Mouse (Mus musculus) kidney, adult 8-10 months (tissue): ENCODE measurements around the gene Runx1.

Source experiments
- DNase-seq, 2 experiments: peaks; one replicate each; pipeline ENCODE4 v3.0.0; 2022

The Runx1 gene

DNA sequence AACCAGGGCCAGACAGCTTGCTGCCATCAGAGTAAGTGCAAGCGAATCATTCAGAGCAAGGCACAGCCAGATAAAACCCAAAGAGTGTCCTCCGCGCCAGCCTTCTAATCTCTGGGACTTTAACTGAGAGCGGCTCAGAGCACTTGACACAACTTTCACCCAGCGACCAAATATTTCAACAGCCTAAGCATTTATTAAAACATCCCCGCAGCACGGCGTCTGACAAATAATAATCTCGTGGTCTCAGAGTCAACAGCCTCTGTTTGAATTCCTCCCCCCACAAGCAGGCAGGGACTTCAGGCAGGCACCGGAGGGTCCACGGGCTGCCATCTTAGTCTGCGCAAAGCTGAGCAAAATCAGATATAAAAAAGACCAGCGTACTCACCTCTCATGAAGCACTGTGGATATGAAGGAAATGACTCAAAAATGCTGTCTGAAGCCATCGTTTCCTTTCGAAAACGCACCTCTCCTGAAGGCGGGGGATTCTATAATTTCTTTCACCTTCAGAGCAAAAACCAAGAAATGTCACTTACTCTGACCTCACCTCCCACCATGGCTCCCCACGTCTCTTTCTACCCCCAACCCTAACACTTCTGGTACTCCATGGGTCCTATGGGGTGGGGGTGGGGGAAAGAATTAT, 625 bp downstream of the Runx1 start:
- no peak for DNase-seq

- DNase-seq, result no peak
Measured at GRCm38 (mm10) chr16:92824723-92825203, 1.2 kb downstream of the Runx1 start.

GRCm38 (mm10) chr16:92824003-92824722, 1.8 kb downstream of the Runx1 start:
- DNase-seq, result no peak

DNA sequence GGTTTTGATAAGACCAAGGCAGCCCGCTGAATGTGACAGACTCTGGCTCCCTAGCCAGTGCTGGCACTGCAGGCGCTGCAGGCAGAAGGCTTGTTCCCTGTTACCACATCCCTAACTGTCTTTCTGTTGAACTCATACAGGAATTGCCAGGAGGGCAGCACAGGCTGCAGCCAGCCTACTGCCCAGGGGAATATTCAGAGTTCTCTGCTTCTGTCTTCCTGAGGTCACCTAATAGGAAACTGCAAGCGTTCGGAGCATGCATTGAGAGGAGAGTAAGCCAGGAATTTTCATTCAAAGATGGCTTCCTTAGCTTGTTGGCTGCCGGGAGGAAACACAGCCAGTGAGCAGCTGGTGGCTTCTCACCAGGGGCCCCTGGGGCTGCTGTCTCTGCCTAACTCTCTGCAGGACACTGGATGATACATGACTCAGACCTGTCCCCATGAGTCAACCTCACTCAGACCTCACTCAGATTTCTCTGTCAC, 2.5 kb downstream of the Runx1 start:
- no peak for DNase-seq

- no peak for DNase-seq
Measured at GRCm38 (mm10) chr16:92822676-92823075, 3.3 kb downstream of the Runx1 start.

- DNase-seq, result no peak
Measured at GRCm38 (mm10) chr16:92821938-92822629, 3.9 kb downstream of the Runx1 start.

- DNase-seq, result no peak
Measured at GRCm38 (mm10) chr16:92821596-92821937, 4.4 kb downstream of the Runx1 start.

GRCm38 (mm10) chr16:92820451-92820850, 5.5 kb downstream of the Runx1 start:
- no peak for DNase-seq

- DNase-seq, result no peak
Measured at GRCm38 (mm10) chr16:92818480-92819269, 7.3 kb downstream of the Runx1 start.

- no peak for DNase-seq
Measured at GRCm38 (mm10) chr16:92816092-92816491, 9.9 kb downstream of the Runx1 start.

GRCm38 (mm10) chr16:92815195-92815527, 10.8 kb downstream of the Runx1 start:
- no peak for DNase-seq

DNA sequence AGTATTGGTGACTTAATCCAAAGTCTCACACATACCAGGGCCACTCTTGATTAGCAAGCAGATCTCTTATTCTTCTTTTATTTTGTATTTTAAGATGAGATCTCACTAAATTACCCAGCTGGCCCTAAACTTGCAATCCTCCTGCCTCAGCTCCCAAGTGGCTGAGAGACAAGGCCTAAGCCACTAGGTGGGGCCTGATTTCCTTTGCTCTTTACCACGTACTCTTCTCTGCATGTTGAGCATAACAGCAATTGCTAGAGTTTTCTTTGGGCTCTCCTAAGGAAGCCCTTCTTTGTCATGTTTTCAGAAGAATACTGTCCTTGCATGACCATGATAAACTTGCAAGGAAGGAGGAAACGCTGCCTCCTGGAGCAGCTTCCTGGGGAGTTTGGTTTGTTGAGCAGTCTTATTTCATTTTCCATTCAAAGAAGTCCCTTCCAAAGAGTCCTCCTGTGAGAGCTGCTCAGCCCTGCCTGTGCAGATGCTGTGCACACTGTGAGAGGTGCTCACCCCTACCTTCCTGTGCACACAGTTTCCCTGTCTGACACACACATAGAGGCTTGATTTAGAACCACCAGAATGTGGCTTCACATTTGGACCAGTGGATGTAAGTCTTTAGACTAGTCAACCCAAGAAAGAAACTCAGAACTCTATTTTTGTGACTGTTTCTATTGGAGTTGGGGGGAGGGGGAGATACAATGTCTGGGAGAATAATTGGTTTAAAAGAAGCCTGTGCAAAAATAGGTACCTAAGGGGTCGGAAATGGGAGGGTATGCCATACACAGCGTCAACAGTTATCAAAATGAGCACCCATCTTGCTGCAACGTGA, 11.4 kb downstream of the Runx1 start:
- DNase-seq, result no peak

DNA sequence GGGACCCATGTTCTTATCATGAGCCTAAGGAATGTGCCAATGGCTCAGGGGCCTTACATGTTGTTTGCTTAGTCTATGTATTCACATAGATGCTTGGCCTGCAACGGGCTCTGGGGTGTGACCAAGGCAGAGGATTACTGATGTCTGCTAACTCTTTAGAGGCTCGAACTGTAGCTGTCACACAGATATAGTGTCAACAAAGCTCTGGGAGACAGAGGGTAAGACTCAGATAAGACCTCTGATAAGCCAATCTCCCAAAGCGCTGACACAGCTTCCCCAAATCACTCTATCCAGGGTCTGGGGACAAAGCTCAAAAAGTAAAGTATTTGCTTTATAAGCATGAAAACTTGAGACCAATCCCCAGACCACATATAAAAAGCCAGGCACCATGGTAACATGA, 13.5 kb downstream of the Runx1 start:
- no peak for DNase-seq

DNA sequence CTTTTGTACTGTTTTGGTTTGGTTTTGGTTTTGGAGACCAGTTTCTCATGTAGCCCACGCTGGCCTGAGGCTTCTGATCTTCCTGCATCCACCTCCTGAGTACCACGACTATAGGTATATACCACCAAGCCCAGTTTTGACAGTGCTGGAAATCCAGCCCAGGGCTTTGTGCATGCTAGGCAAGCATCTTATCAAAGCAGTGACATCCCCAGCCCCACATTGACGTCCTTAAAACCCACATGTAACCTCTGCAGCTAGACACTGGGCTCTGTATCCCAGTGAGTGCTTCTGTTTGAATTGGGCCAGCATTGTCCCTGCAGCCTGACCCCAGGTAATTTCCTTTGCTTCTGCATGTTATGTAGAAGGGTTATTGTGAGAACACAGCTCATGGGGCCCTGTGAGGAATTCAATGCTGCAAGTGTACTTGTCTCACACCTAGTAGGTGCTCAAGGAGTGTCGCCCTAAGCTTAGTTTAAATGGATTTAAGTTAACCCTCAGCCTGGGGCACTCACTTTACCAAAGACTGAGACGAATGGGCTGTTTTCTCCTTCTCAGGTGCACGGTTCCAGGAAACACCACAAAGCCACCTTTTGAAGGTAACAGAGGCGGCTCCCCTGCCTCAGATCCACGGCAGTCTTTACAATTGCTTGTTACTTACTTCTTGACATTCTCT, 15.2 kb downstream of the Runx1 start:
- DNase-seq, result no peak

GRCm38 (mm10) chr16:92807772-92808171, 18.2 kb downstream of the Runx1 start:
- DNase-seq, result no peak

GRCm38 (mm10) chr16:92803076-92803580, 22.8 kb downstream of the Runx1 start:
- DNase-seq, result no peak

DNA sequence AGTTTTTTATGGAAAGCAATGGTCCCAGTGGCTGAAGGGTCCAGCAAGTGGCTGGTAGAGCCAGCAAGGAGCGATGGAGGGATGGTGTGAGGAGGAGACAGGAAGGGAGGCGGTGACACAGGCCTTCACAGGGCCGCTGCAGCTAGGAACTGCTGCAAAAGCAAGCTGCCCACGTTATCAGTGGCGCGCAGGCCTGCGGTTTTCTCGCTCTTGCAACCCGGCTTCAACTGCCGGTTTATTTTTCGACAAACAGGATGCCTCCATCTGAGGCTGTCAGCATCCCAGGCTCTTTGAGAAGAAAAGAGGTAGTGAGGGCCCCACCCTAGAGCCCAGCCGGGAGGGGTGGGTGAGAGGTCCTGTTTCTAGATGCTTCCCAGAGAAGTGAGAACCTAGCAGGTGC, 24.4 kb downstream of the Runx1 start:
- DNase-seq, result no peak

DNA sequence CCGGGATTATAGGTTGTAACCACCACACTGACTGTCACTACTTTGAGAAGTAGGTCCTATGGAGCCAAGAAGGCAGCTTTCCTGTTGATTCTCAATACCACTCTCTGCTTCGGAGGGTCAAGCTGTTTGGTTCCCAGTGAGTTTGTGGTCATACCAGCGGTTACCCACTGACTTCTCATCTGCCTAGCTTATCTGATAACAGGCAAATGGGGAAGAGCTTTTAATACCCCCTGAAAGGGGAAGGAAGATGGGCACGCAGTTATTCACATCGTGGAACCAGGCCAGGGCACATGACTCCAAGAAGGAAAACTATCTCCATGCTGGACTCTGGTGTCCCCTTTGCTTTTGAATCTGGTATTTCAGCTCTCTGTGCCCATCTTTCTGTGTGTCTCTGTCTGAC, 25.1 kb downstream of the Runx1 start:
- no peak for DNase-seq

DNA sequence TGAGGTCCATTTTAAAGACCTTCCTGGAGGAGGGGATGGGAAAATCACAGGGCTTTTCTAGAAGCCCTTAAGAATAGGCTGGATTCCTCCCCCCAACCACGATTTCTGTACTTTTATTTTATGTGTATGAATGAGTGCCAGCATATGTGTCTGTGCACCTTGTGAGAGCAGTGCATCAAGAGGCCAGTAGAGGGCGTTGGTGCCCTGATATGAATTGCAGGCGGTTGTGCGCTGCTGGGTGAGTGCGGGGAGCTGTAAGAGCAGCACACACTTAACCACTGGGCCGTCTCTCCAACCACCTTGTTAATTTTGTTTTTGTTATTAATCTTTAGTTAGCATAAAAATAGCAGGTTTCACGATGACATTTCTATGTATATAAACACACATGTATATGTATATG, 26.0 kb downstream of the Runx1 start:
- no peak for DNase-seq

GRCm38 (mm10) chr16:92794197-92794596, 31.8 kb downstream of the Runx1 start:
- no peak for DNase-seq

DNA sequence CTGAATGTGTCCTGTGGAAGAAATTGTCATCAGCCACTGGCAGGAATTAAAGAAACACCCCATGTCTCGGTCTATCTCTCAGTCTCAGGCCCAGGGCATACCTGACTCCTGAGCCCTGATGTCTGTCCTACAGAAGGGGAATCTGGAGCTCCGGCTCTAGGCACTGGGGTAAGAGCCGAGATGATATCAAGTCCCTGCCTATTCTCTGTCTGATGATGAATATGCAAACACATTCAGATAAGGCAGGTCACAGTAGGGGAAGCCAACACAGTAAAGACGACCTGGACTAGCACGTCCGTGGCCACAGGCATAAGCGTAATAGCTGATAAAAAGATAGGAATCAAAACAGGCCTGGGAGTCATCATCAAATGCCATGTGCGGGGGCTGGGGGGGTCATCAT, 32.2 kb downstream of the Runx1 start:
- DNase-seq, result no peak

DNA sequence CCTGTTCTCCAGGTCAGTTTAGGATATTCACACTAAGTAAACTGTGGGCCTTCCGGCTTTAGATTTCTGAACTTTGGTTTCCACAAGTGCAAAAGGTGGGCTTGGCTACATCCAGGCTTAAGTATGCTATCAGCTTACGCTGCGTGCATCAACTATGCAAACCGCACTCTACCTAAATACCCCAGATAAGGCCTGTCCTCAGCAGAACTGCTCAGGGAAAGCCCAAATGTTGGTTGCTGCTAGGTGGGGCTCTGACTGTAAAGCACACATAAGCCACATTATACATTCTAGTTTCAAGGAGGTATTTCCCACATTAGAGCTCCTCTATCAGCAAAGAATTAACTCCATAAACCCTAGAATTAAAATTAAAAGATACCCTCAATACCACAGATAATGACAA, 33.0 kb downstream of the Runx1 start:
- DNase-seq, result no peak
